Mouse (Mus musculus) midbrain, embryonic 13.5 days (tissue): ENCODE data around the gene Isoc2a. TPM values are rescaled to one million over a fixed set of nuclear protein-coding genes. Genes with fewer than 3 reads are reported as not detected.

Experiments
- ATAC-seq: fragments of 200-750 bp; cut with Nextera tagmentation; 2 replicates; pipeline ENCODE4 v1.8.0; 2017; ENCODE audit warnings: mild to moderate bottlenecking, moderate TSS enrichment, moderate library complexity
- H3K27ac ChIP-seq: fragments of 300-500 bp; sonication (generic); 2 replicates; pipeline ENCODE4 v1.5.1; 2015; ENCODE audit warnings: inconsistent platforms, mild to moderate bottlenecking, moderate library complexity
- H3K27me3 ChIP-seq: fragments of 300-500 bp; sonication (generic); 2 replicates; pipeline ENCODE4 v1.6.1; 2015; ENCODE audit warnings: mild to moderate bottlenecking, inconsistent platforms
- H3K36me3 ChIP-seq: fragments of 300-500 bp; sonication (generic); 2 replicates; pipeline ENCODE4 v1.6.1; 2015; ENCODE audit warnings: mild to moderate bottlenecking, inconsistent platforms
- H3K4me1 ChIP-seq: fragments of 300-500 bp; sonication (generic); replicated peaks from 2 replicates; pipeline ENCODE4 v1.6.1; 2015; ENCODE audit warnings: inconsistent platforms
- H3K4me2 ChIP-seq: fragments of 300-500 bp; sonication (generic); replicated peaks from 2 replicates; pipeline ENCODE4 v1.6.1; 2015; ENCODE audit warnings: moderate library complexity, mild to moderate bottlenecking, inconsistent platforms
- H3K4me3 ChIP-seq: fragments of 300-500 bp; sonication (generic); replicated peaks from 2 replicates; pipeline ENCODE4 v1.5.1; 2015; ENCODE audit warnings: mild to moderate bottlenecking, inconsistent platforms
- H3K9ac ChIP-seq: fragments of 300-500 bp; sonication (generic); replicated peaks from 2 replicates; pipeline ENCODE4 v1.6.1; 2015; ENCODE audit warnings: mild to moderate bottlenecking, inconsistent platforms
- H3K9me3 ChIP-seq: fragments of 300-500 bp; sonication (generic); 2 replicates; pipeline ENCODE4 v1.6.1; 2016; ENCODE audit warnings: mild to moderate bottlenecking, inconsistent platforms
- WGBS: fragments of 180-500 bp; shearing (Covaris S2); methylation state at CpG from one replicate; pipeline ENCODE4 v1.1.7; 2015; 5-methylcytosine and 5-hydroxymethylcytosine counted together
- polyA plus RNA-seq: library from polyadenylated mRNA; unstranded; fragments of >200 nt; fragmentation: Nextera tagmentation; extraction: Ambion mirVana; gene quantifications from 2 replicates; pipeline ENCODE4 v1.2.1, GENCODE M21; 2015

Isoc2a gene
- polyA plus RNA-seq, 1 experiment from 2014 or later = 0.65 TPM

GRCm38 (mm10) chr7:4901171-4901570 lies 24.2 kb downstream of the Isoc2a start:
- no peak overlapping the region for H3K9ac ChIP-seq
- no peak overlapping the region for H3K4me2 ChIP-seq
- H3K27ac ChIP-seq = no peak overlapping the region
- no peak for ATAC-seq
- no peaks in the 10 kb centered on the region for H3K36me3 ChIP-seq
- no peaks in the 10 kb centered on the region for H3K9me3 ChIP-seq
- peaks cover 19% of the 10 kb centered on the region for H3K4me1 ChIP-seq
- 52% methylated on average over 8 of the region's 8 CpGs for WGBS
- no peaks in the 10 kb centered on the region for H3K27me3 ChIP-seq
- no peak overlapping the region for H3K4me3 ChIP-seq

- 81% methylated on average over 9 of the region's 9 CpGs for WGBS
- H3K4me2 ChIP-seq = no peak overlapping the region
- no peak for ATAC-seq
- H3K27me3 ChIP-seq = no peaks in the 10 kb centered on the region
- peaks cover 19% of the 10 kb centered on the region for H3K4me1 ChIP-seq
- no peak overlapping the region for H3K9ac ChIP-seq
- no peaks in the 10 kb centered on the region for H3K9me3 ChIP-seq
- no peaks in the 10 kb centered on the region for H3K36me3 ChIP-seq
- no peak overlapping the region for H3K27ac ChIP-seq
- no peak overlapping the region for H3K4me3 ChIP-seq
Observed at GRCm38 (mm10) chr7:4902404-4902803, 25.5 kb downstream of the Isoc2a start.

- no peaks in the 10 kb centered on the region for H3K27me3 ChIP-seq
- H3K4me2 ChIP-seq = no peak within 1 kb of the TSS
- no peaks in the 10 kb centered on the region for H3K9me3 ChIP-seq
- ATAC-seq = no peak
- no peak within 1 kb of the TSS for H3K27ac ChIP-seq
- 47% methylated on average over 10 of the region's 10 CpGs for WGBS
- no peak within 1 kb of the TSS for H3K4me3 ChIP-seq
- no peaks in the 10 kb centered on the region for H3K4me1 ChIP-seq
- no peak within 1 kb of the TSS for H3K9ac ChIP-seq
- no peaks in the 10 kb centered on the region for H3K36me3 ChIP-seq
Observed at GRCm38 (mm10) chr7:4906466-4906950, 29.6 kb downstream of the Isoc2a start, which contains the start of gene Gm36210. TSS of gene Gm36210 (minus strand) at chr7:4906516.

- Histone ChIP-seq H3K4me2 (0 out of 2 replicates have a peak overlapping the region, but pooled peaks have one; percentile 0), H3K27ac (no peak overlapping the region), H3K9me3 (no peaks in the 10 kb centered on the region), H3K36me3 (no peaks in the 10 kb centered on the region), H3K9ac (no peak overlapping the region; the same call in 1 of the 2 replicates), H3K27me3 (no peaks in the 10 kb centered on the region), H3K4me1 (peaks cover 16% of the 10 kb centered on the region), H3K4me3 (no peak overlapping the region)
- ATAC-seq = no peak
- 38% methylated on average over 9 of the region's 9 CpGs for WGBS
Observed at GRCm38 (mm10) chr7:4911561-4911960, 34.6 kb downstream of the Isoc2a start.

GRCm38 (mm10) chr7:4912248-4912647 lies 35.3 kb downstream of the Isoc2a start:
- no peaks in the 10 kb centered on the region for H3K27me3 ChIP-seq
- H3K4me3 ChIP-seq = 0 out of 2 replicates have a peak overlapping the region, but pooled peaks have one; percentile 0

GRCm38 (mm10) chr7:4915007-4915665 lies 38.2 kb downstream of the Isoc2a start, which contains the start of gene Zfp628:
TSS of gene Zfp628 (plus strand) at chr7:4915217.
- Histone ChIP-seq H3K27ac (peak within 1 kb of the TSS; percentile 97), H3K4me3 (peak within 1 kb of the TSS; percentile 54), H3K4me2 (peak within 1 kb of the TSS; percentile 89), H3K9me3 (no peaks in the 10 kb centered on the region), H3K9ac (peak within 1 kb of the TSS; percentile 84), H3K36me3 (peaks cover 26% of the 10 kb centered on the region), H3K27me3 (no peaks in the 10 kb centered on the region), H3K4me1 (peaks cover 29% of the 10 kb centered on the region)
- peak; percentile 91 for ATAC-seq
- whole genome bisulfite sequencing = 2% methylated on average over 56 of the region's 56 CpGs

More at GRCm38 (mm10) chr7:4912248-4912647, 35.3 kb downstream of the Isoc2a start:
- H3K4me2 ChIP-seq = no peak overlapping the region
- no peaks in the 10 kb centered on the region for H3K36me3 ChIP-seq
- WGBS = 64% methylated on average over 5 of the region's 5 CpGs
- no peaks in the 10 kb centered on the region for H3K9me3 ChIP-seq
- ATAC-seq = no peak
- peaks cover 23% of the 10 kb centered on the region for H3K4me1 ChIP-seq
- H3K9ac ChIP-seq = no peak overlapping the region
- H3K27ac ChIP-seq = no peak overlapping the region

- Histone ChIP-seq H3K36me3 (peaks cover 33% of the 10 kb centered on the region), H3K9me3 (no peaks in the 10 kb centered on the region), H3K4me1 (peaks cover 36% of the 10 kb centered on the region), H3K4me2 (peak overlapping the region; percentile 89), H3K27ac (peak overlapping the region; percentile 97), H3K4me3 (peak overlapping the region; percentile 54), H3K27me3 (no peaks in the 10 kb centered on the region), H3K9ac (peak overlapping the region; percentile 84)
- ATAC-seq = peak; percentile 24
- WGBS = 19% methylated on average over 14 of the region's 14 CpGs
Observed at GRCm38 (mm10) chr7:4915669-4916416, 38.9 kb downstream of the Isoc2a start.

GRCm38 (mm10) chr7:4917494-4917893 lies 40.5 kb downstream of the Isoc2a start:
- Histone ChIP-seq H3K27ac (no peak overlapping the region), H3K4me1 (peaks cover 52% of the 10 kb centered on the region), H3K9ac (peak overlapping the region; percentile 84), H3K27me3 (no peaks in the 10 kb centered on the region), H3K36me3 (peaks cover 38% of the 10 kb centered on the region), H3K4me3 (no peak overlapping the region), H3K9me3 (no peaks in the 10 kb centered on the region), H3K4me2 (no peak overlapping the region; the same call in 1 of the 2 replicates)
- ATAC-seq = no peak
- 95% methylated on average over 2 of the region's 2 CpGs for WGBS

GRCm38 (mm10) chr7:4918681-4919080 lies 41.7 kb downstream of the Isoc2a start:
- no peak for ATAC-seq
- peaks cover 63% of the 10 kb centered on the region for H3K4me1 ChIP-seq

GRCm38 (mm10) chr7:4919096-4919495 lies 42.1 kb downstream of the Isoc2a start:
- Histone ChIP-seq H3K4me3 (no peak overlapping the region), H3K9ac (0 out of 2 replicates have a peak overlapping the region, but pooled peaks have one; percentile 2), H3K4me2 (no peak overlapping the region), H3K27me3 (no peaks in the 10 kb centered on the region), H3K4me1 (peaks cover 66% of the 10 kb centered on the region), H3K9me3 (no peaks in the 10 kb centered on the region), H3K36me3 (peaks cover 38% of the 10 kb centered on the region), H3K27ac (no peak overlapping the region)
- 86% methylated on average over 21 of the region's 21 CpGs for WGBS
- no peak for ATAC-seq

More at GRCm38 (mm10) chr7:4918681-4919080, 41.7 kb downstream of the Isoc2a start:
- H3K27me3 ChIP-seq = no peaks in the 10 kb centered on the region
- no peak overlapping the region for H3K4me3 ChIP-seq
- H3K9ac ChIP-seq = 0 out of 2 replicates have a peak overlapping the region, but pooled peaks have one; percentile 2
- H3K9me3 ChIP-seq = no peaks in the 10 kb centered on the region
- 93% methylated on average over 15 of the region's 15 CpGs for WGBS
- H3K36me3 ChIP-seq = peaks cover 38% of the 10 kb centered on the region
- H3K4me2 ChIP-seq = no peak overlapping the region
- H3K27ac ChIP-seq = no peak overlapping the region

GRCm38 (mm10) chr7:4919971-4920370 lies 43.0 kb downstream of the Isoc2a start:
- Histone ChIP-seq H3K4me2 (no peak overlapping the region), H3K9ac (no peak overlapping the region), H3K27me3 (no peaks in the 10 kb centered on the region), H3K36me3 (peaks cover 38% of the 10 kb centered on the region), H3K27ac (no peak overlapping the region), H3K4me3 (no peak overlapping the region), H3K9me3 (no peaks in the 10 kb centered on the region), H3K4me1 (peaks cover 69% of the 10 kb centered on the region)
- WGBS = 89% methylated on average over 21 of the region's 21 CpGs
- no peak for ATAC-seq

GRCm38 (mm10) chr7:4920496-4920895 lies 43.5 kb downstream of the Isoc2a start:
- WGBS = 92% methylated on average over 19 of the region's 19 CpGs
- H3K9ac ChIP-seq = peak overlapping the region; percentile 58; the same call in 1 of the 2 replicates
- no peaks in the 10 kb centered on the region for H3K9me3 ChIP-seq
- no peak for ATAC-seq
- H3K27ac ChIP-seq = peak overlapping the region; percentile 100
- H3K4me3 ChIP-seq = no peak overlapping the region
- H3K4me2 ChIP-seq = 0 out of 2 replicates have a peak overlapping the region, but pooled peaks have one; percentile 76
- peaks cover 74% of the 10 kb centered on the region for H3K4me1 ChIP-seq
- no peaks in the 10 kb centered on the region for H3K27me3 ChIP-seq
- peaks cover 38% of the 10 kb centered on the region for H3K36me3 ChIP-seq
